Mouse (Mus musculus) gastrocnemius, postnatal 25 days (tissue): ENCODE measurements around the gene Oprd1. TPM values are rescaled to one million over a fixed set of nuclear protein-coding genes. Genes with fewer than 3 reads are reported as not detected.

ENCODE experiments used
- DNase-seq: peaks from one replicate; pipeline ENCODE4 v3.0.0; 2022
- total RNA-seq, 2 experiments: library from RNA; stranded (reverse); gene quantifications; 1 replicate in 1 of 2; 2 replicates in 1 of 2; pipeline ENCODE4 v1.2.3; 2021

The Oprd1 gene
- total RNA-seq, 2 experiments from 2014 or later, result not detected

DNA sequence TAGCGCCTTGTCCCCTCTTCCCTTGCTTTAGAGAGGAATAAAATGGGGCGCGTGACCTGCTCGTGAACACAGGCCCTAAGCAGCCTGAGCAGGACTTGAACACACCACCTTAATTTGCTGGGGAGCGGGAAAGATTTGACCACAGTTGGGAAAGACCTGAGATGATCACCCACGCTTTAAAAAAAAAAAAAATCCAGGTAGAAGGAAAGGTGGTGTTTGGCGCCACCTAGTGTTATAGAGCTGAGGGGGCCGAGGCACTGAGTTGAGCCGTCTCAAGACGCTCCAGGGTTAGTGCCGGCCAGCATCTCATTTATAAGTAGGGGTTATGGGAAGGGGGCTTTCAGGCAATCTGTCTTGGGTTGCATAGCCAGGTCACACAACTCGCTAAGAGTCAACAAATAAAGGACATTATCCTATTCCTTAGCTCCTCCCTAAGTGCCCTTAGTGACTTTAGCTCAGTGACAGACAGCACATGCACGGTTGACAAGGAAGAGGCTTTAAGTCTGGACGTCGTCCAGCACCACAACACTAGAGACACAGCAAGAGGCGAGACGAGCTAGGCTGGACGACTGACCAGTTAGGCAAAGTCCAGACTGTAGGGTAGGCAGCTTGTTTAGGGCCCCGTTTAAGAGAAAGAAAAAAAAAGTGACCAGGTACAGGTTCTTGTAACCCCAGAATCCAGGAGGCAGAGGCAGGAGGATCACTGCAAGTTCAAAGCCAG, 64.6 kb downstream of the Oprd1 start:
- DNase-seq, result no peak

DNA sequence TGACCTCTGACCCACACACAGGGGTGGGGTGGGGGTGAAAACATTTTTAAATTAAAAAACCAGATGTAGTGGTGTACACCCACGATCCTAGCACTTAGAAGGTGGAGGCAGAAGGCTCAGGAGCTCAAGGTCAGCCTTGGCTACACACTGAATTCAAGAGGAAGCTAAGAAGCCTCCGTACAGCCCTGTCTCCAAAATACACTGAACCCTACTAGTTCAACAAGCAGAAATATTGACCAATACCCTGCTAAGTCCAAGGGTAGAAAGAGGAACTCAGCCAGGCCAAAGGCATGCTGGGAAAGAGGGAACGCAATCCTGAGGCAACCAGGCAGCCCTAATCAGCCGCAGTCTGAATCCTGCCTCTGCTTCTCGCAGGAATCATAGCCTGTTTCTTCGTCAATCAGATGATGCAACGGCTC, 66.0 kb downstream of the Oprd1 start:
- DNase-seq, result no peak

DNA sequence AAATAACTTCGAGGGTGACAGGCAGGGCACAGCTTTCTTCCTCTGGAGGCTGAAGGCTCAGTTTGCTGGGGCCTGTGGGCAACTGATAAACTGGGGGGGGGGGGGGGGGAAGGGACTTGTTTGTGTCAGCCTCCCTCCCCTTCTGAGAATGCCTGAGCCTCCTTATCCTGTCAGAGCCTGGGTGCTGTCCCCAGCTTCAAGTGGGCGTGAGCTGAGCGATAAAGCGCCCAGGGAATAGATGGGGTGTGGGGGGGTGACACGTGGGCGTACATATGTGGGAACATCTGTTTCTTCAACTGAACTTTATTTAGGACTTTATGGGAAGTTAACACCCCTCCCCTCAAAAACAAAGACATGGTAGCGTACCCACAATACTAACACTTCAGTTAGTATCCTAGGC, 66.8 kb downstream of the Oprd1 start:
- no peak for DNase-seq

DNA sequence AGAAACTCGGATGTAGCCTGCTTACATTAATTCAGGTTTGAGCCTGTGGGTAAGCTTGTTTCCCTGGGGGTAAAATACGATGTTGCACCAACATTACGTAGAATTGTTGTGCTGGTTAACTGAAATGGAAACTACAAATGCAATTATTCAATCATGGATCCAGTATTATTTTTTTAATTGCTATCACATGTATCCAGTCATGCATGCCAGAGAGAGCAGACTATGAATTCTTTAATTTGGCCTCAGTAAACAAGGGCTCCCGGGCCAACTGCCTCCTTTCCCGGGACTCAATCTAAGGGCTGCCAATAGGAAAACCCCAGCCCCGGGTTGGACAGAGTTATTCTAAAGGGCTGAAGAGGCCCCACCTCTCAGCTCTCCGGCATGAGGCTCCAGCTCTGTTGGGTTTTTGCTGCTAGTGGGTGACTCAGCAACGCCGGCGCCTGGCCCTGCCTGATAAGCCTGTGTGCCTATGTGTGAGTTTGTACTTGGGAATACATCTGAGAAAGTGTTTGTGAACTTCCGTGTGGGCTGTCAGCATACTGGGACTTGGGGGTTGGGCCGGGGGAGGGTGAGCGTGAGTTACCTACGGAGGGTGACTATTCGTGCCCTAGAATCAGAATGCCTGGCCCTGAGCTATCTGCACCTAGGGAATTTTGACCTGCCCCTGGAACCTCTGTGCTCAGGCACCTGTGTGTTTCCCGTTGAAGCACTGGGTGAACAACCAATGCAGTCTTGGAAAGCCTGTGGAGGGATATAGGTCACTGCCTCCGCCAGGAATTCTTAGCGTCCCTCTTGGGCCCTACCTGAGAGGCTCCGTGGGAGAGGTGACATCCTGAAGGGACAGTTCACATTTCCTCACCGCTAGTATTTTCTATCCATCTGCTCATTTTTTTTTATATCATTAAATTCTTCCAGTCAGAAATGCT, 67.5 kb downstream of the Oprd1 start:
- DNase-seq, result peak; percentile 46

DNA sequence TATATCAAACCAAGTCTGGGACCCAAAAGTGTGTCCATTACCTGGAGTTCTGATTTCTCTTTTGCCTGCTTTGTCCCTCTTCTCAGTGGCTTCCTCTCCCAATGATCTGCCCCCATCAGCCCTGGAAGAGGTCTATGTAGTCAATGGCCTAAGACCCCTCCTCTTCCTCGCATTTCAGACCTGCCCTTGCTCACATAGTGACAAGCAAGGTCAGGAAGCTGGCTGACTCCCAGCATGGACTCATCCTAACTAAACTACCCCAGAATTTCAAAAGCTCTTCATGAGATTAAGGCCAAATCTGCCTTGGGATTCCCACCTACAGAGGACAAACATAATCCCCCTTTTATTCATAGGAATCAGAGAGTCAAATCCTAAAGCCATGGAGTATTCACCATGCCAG, 68.5 kb downstream of the Oprd1 start:
- DNase-seq, result no peak

DNA sequence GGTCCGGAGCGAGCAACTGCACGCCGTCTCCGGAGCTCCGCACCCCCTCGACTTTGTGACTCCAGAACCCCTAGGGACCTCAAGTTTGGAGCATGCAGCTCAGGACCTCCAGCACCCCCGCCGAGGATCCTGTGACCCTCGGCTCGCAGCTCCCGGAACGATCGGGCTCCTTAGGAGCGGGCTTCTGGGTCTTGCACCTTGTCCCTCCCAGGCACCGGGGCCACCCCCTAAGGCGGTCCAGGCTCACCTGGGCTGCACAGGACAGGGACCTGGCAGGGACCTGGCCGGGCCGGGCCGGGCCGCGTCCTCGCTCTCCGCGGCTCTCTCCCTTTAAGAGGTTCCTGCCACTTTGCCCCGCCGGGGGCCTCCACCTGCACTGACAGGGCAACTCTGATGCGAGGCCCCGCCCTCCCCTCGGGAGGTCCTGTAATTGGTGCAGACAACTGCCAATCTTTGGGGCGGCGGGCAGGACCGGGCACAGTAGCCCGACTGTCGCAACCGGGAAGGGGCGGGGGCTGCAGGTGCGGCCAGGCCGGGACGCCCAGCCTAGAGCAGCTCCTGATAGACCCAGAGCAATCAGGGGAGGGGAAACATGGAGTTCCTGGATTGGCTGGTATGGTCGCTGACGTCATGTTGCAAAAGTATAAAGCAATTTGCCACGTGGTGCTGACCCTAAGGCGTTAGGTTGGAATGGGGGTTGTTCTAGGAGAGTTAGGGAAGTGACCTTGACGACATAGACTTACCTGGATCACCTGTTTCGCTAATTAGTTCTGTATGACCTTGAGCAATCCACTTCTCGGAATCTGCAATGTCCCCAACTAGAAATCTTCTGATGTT, 69.1 kb downstream of the Oprd1 start, which contains the start of gene Epb41:
Epb41 (minus strand) TSS at position 389 of the 837 bp plus-strand sequence.
- DNase-seq, result peak; percentile 99

DNA sequence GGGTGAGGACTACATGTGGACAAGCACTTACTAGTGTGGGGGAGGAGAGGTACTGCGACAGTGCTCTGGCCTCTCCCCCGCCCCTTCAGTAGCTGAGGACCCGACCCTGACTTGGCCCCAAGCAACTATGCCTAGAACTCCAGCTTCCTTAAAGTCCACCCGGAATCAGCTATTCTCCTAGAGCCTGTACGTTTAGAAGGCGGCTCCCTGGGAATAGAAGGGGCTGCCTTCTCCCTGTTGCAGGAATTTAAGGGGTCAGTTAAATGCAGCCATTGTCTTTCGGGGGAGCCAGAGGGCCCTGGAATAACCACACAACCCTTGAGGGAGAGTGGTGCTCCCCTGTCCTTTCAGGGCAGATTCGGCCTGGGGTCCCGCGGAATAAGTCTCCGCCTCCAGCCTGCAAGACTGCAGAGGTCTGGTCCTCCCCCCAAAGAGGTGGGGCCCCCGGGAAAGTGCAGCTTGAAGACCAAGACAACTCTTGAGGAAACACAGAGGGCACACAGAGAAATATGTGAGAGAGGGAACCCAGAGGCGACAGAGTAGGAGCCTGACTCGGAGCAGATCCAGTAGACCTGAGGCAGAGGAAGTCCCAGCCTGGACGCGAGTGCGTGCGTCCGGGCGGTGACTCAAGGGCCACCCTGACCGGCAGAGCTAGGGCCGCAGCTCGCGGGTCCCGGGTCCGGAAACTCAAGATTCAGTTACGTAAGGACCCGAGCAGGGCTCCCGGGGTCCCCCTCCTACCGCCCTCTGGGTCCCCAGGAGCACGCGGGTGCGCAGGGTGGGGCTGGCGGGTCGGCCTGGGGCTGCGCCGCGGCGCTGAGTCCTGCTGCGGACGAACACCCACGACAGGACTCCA, 70.0 kb downstream of the Oprd1 start, which contains the start of gene Gm10300:
Gm10300 (plus strand) TSS at position 621 of the 856 bp plus-strand sequence.
- DNase-seq, result peak; percentile 64

DNA sequence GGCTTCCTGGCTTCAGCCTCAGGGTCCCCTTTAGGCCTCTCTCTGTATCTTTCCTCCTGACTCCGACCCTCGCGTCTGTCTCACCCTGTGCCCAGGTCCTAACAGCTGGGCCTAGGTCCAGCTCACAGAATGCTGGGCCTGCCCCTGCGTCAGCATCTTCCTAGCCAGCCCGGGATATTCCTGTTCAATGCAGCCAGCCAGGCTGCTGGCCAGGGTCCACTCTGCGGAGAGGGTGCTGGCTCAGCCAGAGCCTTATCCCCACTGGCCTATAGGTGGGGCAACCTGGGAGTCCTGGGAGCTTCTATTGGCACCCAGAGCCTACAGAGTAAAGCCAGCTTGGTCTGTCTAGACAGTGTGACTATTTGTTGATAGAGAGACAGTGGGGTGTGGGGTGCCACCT, 71.3 kb downstream of the Oprd1 start:
- DNase-seq, result peak; percentile 83

DNA sequence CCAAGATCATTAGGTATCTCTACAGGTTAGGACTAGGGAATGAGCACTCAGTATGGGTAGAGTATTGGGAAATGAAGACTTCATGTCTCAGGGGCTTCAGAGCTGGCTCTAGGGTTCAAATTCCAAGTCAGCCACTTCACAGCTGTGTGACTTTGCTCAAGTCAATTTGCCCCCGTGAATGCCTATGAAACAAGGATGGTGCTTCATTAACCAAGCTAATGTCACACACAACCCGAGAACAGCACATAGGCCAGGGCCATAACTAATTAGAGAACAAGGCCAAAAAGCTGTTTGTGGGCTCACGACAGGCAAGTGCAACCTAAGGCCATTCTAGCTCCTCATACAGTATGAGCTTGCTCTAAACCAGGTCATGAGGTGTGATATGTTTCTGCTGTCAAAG, 72.1 kb downstream of the Oprd1 start:
- no peak for DNase-seq

DNA sequence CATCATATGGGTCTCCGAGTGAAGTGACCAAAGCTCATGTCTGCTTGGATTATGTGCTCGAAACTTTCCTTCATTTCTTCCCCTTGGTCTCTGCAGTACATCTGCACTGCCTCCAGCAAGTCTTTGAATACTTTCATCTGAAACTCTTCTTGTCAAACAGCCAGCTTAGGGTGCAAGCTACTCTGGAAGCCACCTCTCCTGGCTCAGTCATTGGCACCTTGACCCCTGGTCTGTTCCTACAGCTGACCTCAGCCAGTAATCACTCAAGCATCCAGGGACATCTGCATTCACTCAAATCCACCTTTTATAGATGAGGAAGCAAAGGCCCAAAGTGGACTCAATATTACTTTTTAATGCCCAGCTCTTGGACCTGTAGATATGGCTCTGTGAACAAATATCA, 72.6 kb downstream of the Oprd1 start:
- no peak for DNase-seq

DNA sequence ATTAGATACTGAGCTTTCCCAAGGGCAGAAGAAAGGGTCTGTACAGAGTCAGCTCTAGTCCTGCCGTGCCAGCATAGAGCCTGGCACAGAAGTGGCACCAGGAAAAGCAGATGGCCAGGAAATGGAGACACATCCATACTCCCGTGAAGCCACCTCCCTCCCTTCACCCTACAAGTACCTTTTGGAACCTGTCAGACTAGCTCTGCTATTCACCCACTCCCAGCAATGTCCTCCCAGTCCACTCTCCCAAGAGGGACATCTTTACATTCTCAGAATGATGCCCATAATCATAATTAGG, 76.4 kb downstream of the Oprd1 start:
- no peak for DNase-seq

DNA sequence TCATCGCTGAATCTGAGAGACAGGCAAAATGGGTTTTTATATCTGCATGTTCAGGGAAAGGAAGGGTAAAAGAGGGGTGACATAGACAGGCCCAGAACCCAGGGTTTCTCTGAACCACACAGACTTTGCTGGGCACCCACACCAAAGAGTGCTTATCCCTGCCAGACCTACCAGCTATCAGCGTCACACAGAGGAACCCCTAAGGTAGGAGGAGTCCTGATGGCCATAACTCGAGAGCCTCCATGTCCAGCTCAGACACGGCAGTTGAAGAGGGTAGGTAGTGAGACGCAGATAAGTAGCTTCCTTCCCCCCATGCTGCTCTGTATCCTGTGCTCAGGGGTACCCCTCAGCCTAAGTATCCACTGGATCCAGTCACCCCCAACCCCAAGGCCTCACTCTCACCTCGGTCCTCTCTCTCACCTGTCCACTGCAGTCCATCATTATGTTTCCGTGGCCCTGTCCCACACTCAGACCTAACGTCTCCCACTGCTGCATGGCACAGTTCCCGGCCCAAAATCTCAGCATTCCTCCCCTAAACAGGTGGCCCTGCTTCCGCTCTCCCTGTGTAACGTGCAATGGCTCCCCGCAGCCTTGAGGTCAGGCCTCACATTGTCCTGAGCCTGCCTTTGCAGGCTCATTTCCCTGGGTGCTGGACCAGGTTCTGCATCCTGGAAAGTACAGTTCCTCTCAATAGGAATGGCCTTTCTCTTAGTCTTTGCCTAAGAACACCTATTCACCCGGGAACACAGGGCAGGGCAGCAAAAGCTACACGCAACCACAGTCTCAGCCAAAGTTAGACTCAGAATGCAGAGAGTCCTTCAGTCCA, 77.0 kb downstream of the Oprd1 start:
- DNase-seq, result no peak

DNA sequence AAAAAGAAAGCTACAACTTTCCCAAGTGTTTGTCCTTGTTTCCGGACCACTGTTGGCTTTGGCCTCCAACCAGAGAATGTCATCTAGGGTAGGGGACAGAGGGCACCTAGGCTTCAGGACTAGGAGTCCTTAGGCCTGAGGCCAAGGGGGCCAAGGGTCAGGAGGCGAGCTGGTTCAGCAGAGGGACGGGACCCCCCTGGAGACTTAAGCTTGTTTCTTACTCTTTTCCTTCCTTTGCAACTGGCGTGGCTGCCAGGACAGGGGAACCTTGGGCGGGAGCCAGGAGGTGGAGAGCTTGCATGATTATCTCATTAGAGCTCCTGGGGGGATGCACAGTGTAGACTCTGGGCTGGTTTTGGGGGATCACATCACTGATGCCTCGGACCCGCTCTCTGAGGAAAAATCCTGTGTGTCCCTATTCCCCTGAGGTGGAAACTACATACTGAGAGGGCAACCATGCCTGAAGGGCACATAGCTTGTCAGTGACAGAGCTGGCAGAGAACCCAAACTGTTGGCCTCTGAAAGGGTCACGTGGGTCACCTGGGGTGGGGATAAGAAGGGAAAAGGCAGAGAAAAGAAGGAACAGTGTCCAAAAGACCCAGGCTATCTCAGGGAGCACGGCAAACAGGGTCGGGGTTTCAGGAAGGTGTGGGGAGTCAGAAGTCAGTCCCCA, 78.0 kb downstream of the Oprd1 start:
- DNase-seq, result peak; percentile 75

DNA sequence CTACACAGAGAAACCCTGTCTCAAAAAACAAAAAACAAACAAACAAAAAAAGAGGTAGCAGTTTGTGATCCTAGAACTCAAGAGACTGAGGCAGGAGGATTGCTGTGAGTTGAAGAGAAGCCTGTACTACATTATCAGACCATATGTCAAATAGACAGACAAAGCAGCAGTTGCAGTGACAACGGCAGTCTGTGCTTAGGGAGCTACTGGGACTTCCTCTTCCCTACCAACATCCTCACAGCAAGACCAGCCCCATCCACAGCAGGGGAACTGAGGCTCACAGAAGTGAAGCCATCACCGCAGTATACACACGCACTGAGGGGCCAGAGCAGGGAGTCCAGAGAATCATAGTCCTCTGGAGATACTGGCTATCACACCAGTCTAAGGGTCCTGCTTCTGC, 78.7 kb downstream of the Oprd1 start:
- DNase-seq, result no peak

DNA sequence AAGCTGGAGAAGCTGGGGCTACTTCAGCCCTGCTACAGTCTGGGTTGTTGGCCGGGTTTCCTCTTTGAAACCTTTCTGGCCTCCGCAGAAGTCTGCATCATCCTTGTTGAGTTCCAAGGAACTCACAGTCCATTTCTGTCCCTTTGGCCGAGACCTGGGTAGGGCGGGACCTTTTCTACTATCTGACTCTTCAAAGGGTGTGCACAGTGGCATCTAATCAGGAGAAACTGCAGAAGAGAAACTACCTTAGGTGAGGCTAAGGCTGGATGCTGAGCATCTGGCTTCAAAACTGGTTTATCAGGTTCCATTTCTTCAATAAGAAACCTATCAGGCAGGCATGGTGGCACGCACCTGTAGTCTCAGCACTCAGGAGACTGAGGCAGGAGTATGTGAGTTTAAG, 79.7 kb downstream of the Oprd1 start:
- DNase-seq, result no peak

DNA sequence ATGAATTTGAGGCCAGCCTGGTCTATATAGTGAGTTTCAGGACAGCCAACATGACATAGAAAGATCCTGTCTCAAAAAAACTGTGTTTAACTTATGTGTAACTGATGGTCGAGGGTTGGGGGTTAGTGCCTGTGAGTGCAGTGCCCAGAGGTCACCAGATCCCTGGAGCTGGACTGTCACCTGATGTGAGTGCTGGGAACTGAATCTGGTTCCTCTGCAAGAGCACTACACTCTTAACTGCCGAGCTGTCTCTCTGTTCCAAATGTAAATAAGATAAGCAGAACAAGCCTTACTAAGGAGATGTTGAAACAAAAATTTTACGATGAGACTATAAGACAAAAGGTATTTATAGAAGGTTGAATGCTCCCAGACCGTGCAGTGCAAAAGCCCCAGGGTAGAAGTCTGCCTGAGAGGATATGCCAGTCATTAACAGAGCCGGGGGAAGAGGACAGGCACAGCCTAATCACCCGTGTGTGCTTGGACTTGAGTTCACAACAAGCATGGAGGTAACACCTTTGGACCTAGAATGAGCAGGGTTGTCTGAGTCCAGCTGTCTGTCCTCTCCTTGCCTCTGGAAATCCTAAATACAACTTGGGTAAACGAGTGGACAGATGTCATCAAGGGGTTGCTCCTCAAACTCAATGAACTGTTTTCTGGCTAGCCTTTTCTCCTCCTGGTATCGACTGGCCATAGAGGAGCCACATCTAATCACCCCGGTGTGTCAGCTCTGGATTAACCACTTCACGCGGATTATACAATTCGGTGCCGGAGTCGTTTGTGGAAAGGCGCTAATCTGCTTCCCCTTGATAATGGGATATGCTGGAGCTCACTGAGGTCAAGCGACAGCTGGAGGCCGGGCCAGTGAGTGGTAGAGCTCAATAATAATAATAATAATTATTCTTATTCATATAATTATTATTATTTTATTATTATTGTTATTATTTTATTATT, 81.1 kb downstream of the Oprd1 start:
- DNase-seq, result no peak

DNA sequence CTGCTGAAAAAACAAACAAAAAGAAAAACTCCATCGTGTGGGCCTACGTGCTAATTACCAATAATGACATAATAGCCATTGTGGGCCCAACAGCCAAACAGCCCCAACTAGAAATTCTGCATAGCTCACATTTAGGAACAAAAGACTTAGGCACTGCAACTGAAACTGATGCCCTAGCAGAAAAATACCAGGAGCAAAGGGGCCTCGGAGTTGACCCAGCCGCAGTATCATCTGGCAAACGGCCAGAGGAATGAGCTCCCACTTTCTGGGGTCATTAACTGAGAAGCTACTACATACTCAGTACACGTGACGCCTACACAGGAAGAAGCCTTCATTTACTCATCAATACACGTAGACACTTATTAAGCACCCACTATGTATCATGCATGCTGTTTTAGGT, 82.0 kb downstream of the Oprd1 start:
- DNase-seq, result no peak
